Mouse (Mus musculus) ES-E14 (cell line): ENCODE data around the gene Baiap2.

ENCODE experiments used
- CHD2 ChIP-seq: IDR thresholded peaks from 2 replicates; pipeline ENCODE4 v1.6.1; 2014; ENCODE audit warnings: mild to moderate bottlenecking, low read depth, low read length, inconsistent platforms
- HCFC1 ChIP-seq: IDR thresholded peaks from 2 replicates; pipeline ENCODE4 v1.6.1; 2012; ENCODE audit warnings: low read length, inconsistent platforms, borderline replicate concordance; ENCODE audit not compliant: insufficient read depth
- MAFK ChIP-seq: IDR thresholded peaks from 2 replicates; pipeline ENCODE4 v1.6.1; 2014; ENCODE audit warnings: mild to moderate bottlenecking, low read depth, low read length, inconsistent platforms; ENCODE audit not compliant: insufficient read depth
- ZC3H11A ChIP-seq: IDR thresholded peaks from 2 replicates; pipeline ENCODE4 v1.6.1; 2012; ENCODE audit warnings: low read depth, mild to moderate bottlenecking, inconsistent platforms, low read length, borderline replicate concordance
- ZNF384 ChIP-seq: IDR thresholded peaks from 2 replicates; pipeline ENCODE4 v1.6.1; 2012; ENCODE audit warnings: low read depth, low read length, inconsistent platforms

DNA sequence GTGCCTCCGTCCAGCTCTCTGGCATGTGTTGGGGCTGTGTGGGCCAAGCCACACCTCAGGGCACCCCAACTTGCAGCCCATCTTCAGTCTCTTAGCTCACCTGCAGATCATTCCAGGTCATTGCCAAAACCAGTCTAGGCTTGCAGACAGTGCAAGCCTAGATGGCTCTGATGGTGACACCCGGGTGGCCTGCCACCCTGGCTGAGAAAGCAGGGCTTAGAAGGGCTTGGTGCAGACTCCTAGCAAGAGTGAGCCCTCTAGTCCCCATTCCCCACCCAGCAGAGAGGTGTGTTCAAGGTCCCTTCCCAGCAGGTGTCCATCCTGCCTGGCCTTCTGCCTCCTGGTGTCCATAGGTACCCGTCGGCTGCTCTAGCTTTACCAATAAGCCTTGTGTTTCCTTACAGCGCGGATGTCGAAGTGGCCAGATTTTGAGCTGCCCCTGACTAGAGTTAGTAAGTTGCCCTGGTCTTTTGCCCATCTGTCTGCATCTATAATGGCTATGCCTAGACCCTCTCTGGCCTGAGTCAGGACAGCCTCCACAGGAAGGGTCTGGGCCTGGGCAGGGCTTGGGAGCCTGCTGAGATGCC is 60.2 kb downstream of the Baiap2 start:
- TF ChIP-seq HCFC1 (no peak), ZC3H11A (no peak), ZNF384 (no peak), MAFK (no peak), CHD2 (no peak)
